Mouse (Mus musculus): Measurements from ENCODE around the gene Nhlrc2. TPM values are rescaled to one million over a fixed set of nuclear protein-coding genes. Genes with fewer than 3 reads are reported as not detected.
A peak's percentile ranks its signal among the peaks of the same experiment; 100 is the strongest.

Gene Nhlrc2
- polyA plus RNA-seq, 1 experiment from 2014 or later: 14.5 TPM

DNA sequence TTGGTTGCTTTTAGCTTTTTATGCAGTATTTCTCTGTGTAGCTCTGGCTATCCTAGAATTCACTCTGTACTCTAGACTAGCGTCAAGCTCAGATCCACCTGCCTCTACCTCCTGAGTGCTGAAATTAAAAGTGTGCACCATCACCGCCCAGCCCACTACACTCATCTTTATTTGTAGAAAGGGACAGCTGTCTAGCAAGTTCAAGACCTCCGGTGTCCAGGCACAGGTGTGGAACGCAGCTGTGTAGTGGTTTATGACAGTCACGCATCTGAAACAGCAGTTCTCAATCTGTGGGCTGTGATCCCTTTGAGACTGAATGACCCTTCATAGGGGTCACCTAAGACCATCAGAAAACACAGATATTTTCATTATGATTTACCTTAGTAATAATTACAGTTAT lies 41.4 kb downstream of the Nhlrc2 start:
- peaks cover 21% of the 10 kb centered on the region; the same call in 1 of the 2 replicates for H3K36me3 ChIP-seq (ENCODE audit: control insufficient read depth, insufficient read depth, low read length)

GRCm38 (mm10) chr19:56590250-56590649 lies 42.2 kb downstream of the Nhlrc2 start:
- Histone ChIP-seq H3K9me3 (replicated peaks; ENCODE audit: control insufficient read depth, low read length) (no peaks in the 10 kb centered on the region), H3K27me3 (ENCODE audit: control insufficient read depth, insufficient read depth, low read length) (no peaks in the 10 kb centered on the region), H3K36me3 (ENCODE audit: control insufficient read depth, insufficient read depth, low read length) (peaks cover 29% of the 10 kb centered on the region; the same call in 1 of the 2 replicates), H3K4me2 (ENCODE audit: low read depth, low read length) (no peak overlapping the region), H3K4me1 (ENCODE audit: control insufficient read depth, insufficient read depth, low read length) (peaks cover 5% of the 10 kb centered on the region), H3K27ac (ENCODE audit: low read length) (no peak overlapping the region), H3K9ac (ENCODE audit: low read length) (no peak overlapping the region), H3K4me3 (replicated peaks; ENCODE audit: low read length) (no peak overlapping the region)
- no peak for ATAC-seq (ENCODE audit: insufficient read depth, low FRiP score)
- WGBS: 82% methylated on average over 3 of the region's 3 CpGs

More for the DNA sequence above, 41.4 kb downstream of the Nhlrc2 start:
- no peak overlapping the region for H3K9ac ChIP-seq (ENCODE audit: low read length)
- H3K4me3 ChIP-seq (replicated peaks; ENCODE audit: low read length): no peak overlapping the region
- H3K27ac ChIP-seq (ENCODE audit: low read length): no peak overlapping the region
- no peak overlapping the region for H3K4me2 ChIP-seq (ENCODE audit: low read depth, low read length)
- no peaks in the 10 kb centered on the region for H3K9me3 ChIP-seq (replicated peaks; ENCODE audit: control insufficient read depth, low read length)
- WGBS: 94% methylated on average over 5 of the region's 5 CpGs
- peaks cover 7% of the 10 kb centered on the region for H3K4me1 ChIP-seq (ENCODE audit: control insufficient read depth, insufficient read depth, low read length)
- H3K27me3 ChIP-seq (ENCODE audit: control insufficient read depth, insufficient read depth, low read length): no peaks in the 10 kb centered on the region
- no peak for ATAC-seq (ENCODE audit: insufficient read depth, low FRiP score)

- Histone ChIP-seq H3K9me3 (replicated peaks; ENCODE audit: control insufficient read depth, low read length) (no peaks in the 10 kb centered on the region), H3K36me3 (ENCODE audit: control insufficient read depth, insufficient read depth, low read length) (peaks cover 46% of the 10 kb centered on the region; the same call in 1 of the 2 replicates), H3K4me3 (replicated peaks; ENCODE audit: low read length) (no peak overlapping the region), H3K4me1 (ENCODE audit: control insufficient read depth, insufficient read depth, low read length) (peaks cover 4% of the 10 kb centered on the region), H3K4me2 (ENCODE audit: low read depth, low read length) (no peak overlapping the region), H3K27me3 (ENCODE audit: control insufficient read depth, insufficient read depth, low read length) (no peaks in the 10 kb centered on the region), H3K9ac (ENCODE audit: low read length) (no peak overlapping the region), H3K27ac (ENCODE audit: low read length) (no peak overlapping the region)
- no peak for ATAC-seq (ENCODE audit: insufficient read depth, low FRiP score)
- 73% methylated on average over 9 of the region's 9 CpGs for WGBS
These were observed 44.4 kb downstream of the Nhlrc2 start for GRCm38 (mm10) chr19:56592472-56592871.

GRCm38 (mm10) chr19:56599996-56600395 lies 51.9 kb downstream of the Nhlrc2 start:
- Histone ChIP-seq H3K36me3 (ENCODE audit: control insufficient read depth, insufficient read depth, low read length) (0 out of 2 replicates have a peak, but pooled peaks cover 19% of the 10 kb centered on the region), H3K4me2 (ENCODE audit: low read depth, low read length) (no peak overlapping the region), H3K4me1 (ENCODE audit: control insufficient read depth, insufficient read depth, low read length) (peaks cover 13% of the 10 kb centered on the region), H3K9me3 (replicated peaks; ENCODE audit: control insufficient read depth, low read length) (no peaks in the 10 kb centered on the region), H3K27me3 (ENCODE audit: control insufficient read depth, insufficient read depth, low read length) (no peaks in the 10 kb centered on the region), H3K27ac (ENCODE audit: low read length) (no peak overlapping the region), H3K9ac (ENCODE audit: low read length) (no peak overlapping the region), H3K4me3 (replicated peaks; ENCODE audit: low read length) (no peak overlapping the region)
- WGBS: 46% methylated on average over 3 of the region's 3 CpGs
- ATAC-seq (ENCODE audit: insufficient read depth, low FRiP score): no peak

DNA sequence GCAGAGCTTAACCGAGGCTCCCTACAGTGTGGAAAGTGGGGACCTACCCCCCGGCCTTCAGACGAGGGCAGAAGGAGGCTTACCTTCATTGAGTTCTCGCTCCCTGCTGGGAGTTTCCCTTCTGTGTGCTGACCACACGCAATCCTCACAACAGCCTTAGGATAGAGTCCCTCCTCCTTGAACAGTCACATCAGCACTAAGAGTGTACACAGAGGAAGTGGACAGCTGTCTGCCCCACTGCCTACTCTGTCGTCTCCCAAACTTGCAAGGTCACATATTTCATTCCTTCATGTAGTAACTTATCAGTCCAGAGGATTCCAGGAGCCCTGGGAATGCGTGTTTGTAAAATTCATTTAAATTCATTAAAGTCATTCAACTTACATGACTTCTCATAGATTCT lies 52.7 kb downstream of the Nhlrc2 start:
- 65% methylated on average over 7 of the region's 7 CpGs for WGBS
- Histone ChIP-seq H3K4me3 (replicated peaks; ENCODE audit: low read length) (no peak overlapping the region), H3K27me3 (ENCODE audit: control insufficient read depth, insufficient read depth, low read length) (no peaks in the 10 kb centered on the region), H3K9ac (ENCODE audit: low read length) (no peak overlapping the region), H3K9me3 (replicated peaks; ENCODE audit: control insufficient read depth, low read length) (no peaks in the 10 kb centered on the region), H3K4me2 (ENCODE audit: low read depth, low read length) (no peak overlapping the region), H3K36me3 (ENCODE audit: control insufficient read depth, insufficient read depth, low read length) (0 out of 2 replicates have a peak, but pooled peaks cover 11% of the 10 kb centered on the region), H3K27ac (ENCODE audit: low read length) (no peak overlapping the region), H3K4me1 (ENCODE audit: control insufficient read depth, insufficient read depth, low read length) (peaks cover 13% of the 10 kb centered on the region)
- ATAC-seq (ENCODE audit: insufficient read depth, low FRiP score): no peak

GRCm38 (mm10) chr19:56601901-56602347 lies 53.9 kb downstream of the Nhlrc2 start:
- ATAC-seq (ENCODE audit: insufficient read depth, low FRiP score): peak; percentile 79
- no peak overlapping the region for H3K4me2 ChIP-seq (ENCODE audit: low read depth, low read length)
- 50% methylated on average over 15 of the region's 15 CpGs for WGBS
- H3K4me1 ChIP-seq (ENCODE audit: control insufficient read depth, insufficient read depth, low read length): peaks cover 13% of the 10 kb centered on the region
- no peak overlapping the region for H3K9ac ChIP-seq (ENCODE audit: low read length)
- H3K27me3 ChIP-seq (ENCODE audit: control insufficient read depth, insufficient read depth, low read length): no peaks in the 10 kb centered on the region
- no peaks in the 10 kb centered on the region for H3K9me3 ChIP-seq (replicated peaks; ENCODE audit: control insufficient read depth, low read length)
- H3K27ac ChIP-seq (ENCODE audit: low read length): no peak overlapping the region
- 0 out of 2 replicates have a peak, but pooled peaks cover 4% of the 10 kb centered on the region for H3K36me3 ChIP-seq (ENCODE audit: control insufficient read depth, insufficient read depth, low read length)
- no peak overlapping the region for H3K4me3 ChIP-seq (replicated peaks; ENCODE audit: low read length)

GRCm38 (mm10) chr19:56608946-56609345 lies 60.9 kb downstream of the Nhlrc2 start:
- H3K4me2 ChIP-seq (ENCODE audit: low read depth, low read length): no peak overlapping the region
- H3K36me3 ChIP-seq (ENCODE audit: control insufficient read depth, insufficient read depth, low read length): no peaks in the 10 kb centered on the region
- H3K27ac ChIP-seq (ENCODE audit: low read length): no peak overlapping the region
- ATAC-seq (ENCODE audit: insufficient read depth, low FRiP score): no peak
- 20% methylated on average over 5 of the region's 5 CpGs for WGBS
- H3K9ac ChIP-seq (ENCODE audit: low read length): no peak overlapping the region
- no peaks in the 10 kb centered on the region for H3K9me3 ChIP-seq (replicated peaks; ENCODE audit: control insufficient read depth, low read length)
- H3K4me1 ChIP-seq (ENCODE audit: control insufficient read depth, insufficient read depth, low read length): no peaks in the 10 kb centered on the region
- no peak overlapping the region for H3K4me3 ChIP-seq (replicated peaks; ENCODE audit: low read length)
- no peaks in the 10 kb centered on the region for H3K27me3 ChIP-seq (ENCODE audit: control insufficient read depth, insufficient read depth, low read length)

DNA sequence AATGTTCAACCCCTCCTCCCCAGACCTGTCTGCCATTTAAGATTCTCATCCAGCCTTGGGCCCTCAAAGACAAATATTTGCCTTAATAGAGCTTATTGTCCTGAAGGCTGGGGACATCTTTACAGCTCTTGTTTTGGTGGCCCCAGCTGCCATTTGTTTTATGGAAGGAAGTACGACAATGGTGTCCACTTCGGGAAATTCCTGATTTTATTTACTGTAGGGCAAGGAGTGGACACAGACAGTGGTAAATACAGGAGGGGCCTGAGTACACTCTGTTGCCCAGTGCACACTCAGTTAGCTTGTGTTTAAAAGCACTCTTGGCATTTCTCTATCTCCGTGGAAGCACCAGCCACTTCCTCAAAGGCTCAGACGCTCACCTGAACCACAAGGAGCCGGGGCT lies 66.1 kb downstream of the Nhlrc2 start:
- no peaks in the 10 kb centered on the region for H3K9me3 ChIP-seq (replicated peaks; ENCODE audit: control insufficient read depth, low read length)
- H3K4me2 ChIP-seq (ENCODE audit: low read depth, low read length): no peak overlapping the region
- no peaks in the 10 kb centered on the region for H3K27me3 ChIP-seq (ENCODE audit: control insufficient read depth, insufficient read depth, low read length)
- WGBS: 64% methylated on average over 5 of the region's 5 CpGs
- no peak overlapping the region for H3K9ac ChIP-seq (ENCODE audit: low read length)
- no peaks in the 10 kb centered on the region for H3K36me3 ChIP-seq (ENCODE audit: control insufficient read depth, insufficient read depth, low read length)
- no peak overlapping the region for H3K27ac ChIP-seq (ENCODE audit: low read length)
- no peak for ATAC-seq (ENCODE audit: insufficient read depth, low FRiP score)
- peaks cover 3% of the 10 kb centered on the region; the same call in 1 of the 2 replicates for H3K4me1 ChIP-seq (ENCODE audit: control insufficient read depth, insufficient read depth, low read length)
- no peak overlapping the region for H3K4me3 ChIP-seq (replicated peaks; ENCODE audit: low read length)

GRCm38 (mm10) chr19:56618845-56619244 lies 70.8 kb downstream of the Nhlrc2 start:
- Histone ChIP-seq H3K9me3 (replicated peaks; ENCODE audit: control insufficient read depth, low read length) (no peaks in the 10 kb centered on the region), H3K9ac (ENCODE audit: low read length) (no peak overlapping the region), H3K36me3 (ENCODE audit: control insufficient read depth, insufficient read depth, low read length) (no peaks in the 10 kb centered on the region), H3K4me2 (ENCODE audit: low read depth, low read length) (no peak overlapping the region), H3K27me3 (ENCODE audit: control insufficient read depth, insufficient read depth, low read length) (no peaks in the 10 kb centered on the region), H3K4me1 (ENCODE audit: control insufficient read depth, insufficient read depth, low read length) (peaks cover 3% of the 10 kb centered on the region; the same call in 1 of the 2 replicates), H3K27ac (ENCODE audit: low read length) (no peak overlapping the region), H3K4me3 (replicated peaks; ENCODE audit: low read length) (no peak overlapping the region)
- 45% methylated on average over 9 of the region's 9 CpGs for WGBS
- no peak for ATAC-seq (ENCODE audit: insufficient read depth, low FRiP score)

All from stomach, embryonic 16.5 days (tissue).